Mouse (Mus musculus) cerebellum, adult 2 months (tissue): ENCODE measurements at regions not wholly inside any gene's neighbourhood (a gene's known extent, or its start where the extent isn't known, plus 50 kb on each side); places are given as distances from the start of the nearest gene placed in this dataset.

Experiments
- DNase-seq, 2 experiments: peaks; one replicate each; pipeline ENCODE4 v3.0.0; 2021
- H3K27ac ChIP-seq: fragments of 200-500 bp; 2 replicates; pipeline ENCODE4 v1.5.1; 2012; ENCODE audit warnings: low read length, control low read depth, inconsistent platforms; ENCODE audit not compliant: insufficient read depth
- H3K27me3 ChIP-seq: fragments of 200-500 bp; 2 replicates; pipeline ENCODE4 v1.6.1; 2012; ENCODE audit warnings: inconsistent platforms, mild to moderate bottlenecking, low read length, moderate library complexity; ENCODE audit not compliant: control insufficient read depth, insufficient read depth
- H3K4me1 ChIP-seq: fragments of 200-500 bp; 2 replicates; pipeline ENCODE4 v1.6.1; 2011; ENCODE audit warnings: low read length; ENCODE audit not compliant: control insufficient read depth, insufficient read depth
- H3K4me3 ChIP-seq: fragments of 200-500 bp; replicated peaks from 2 replicates; pipeline ENCODE3; 2011; ENCODE audit warnings: mild to moderate bottlenecking, low read depth, low read length, control low read depth; ENCODE audit not compliant: insufficient read depth
- CTCF ChIP-seq: fragments of 200-500 bp; IDR thresholded peaks from 2 replicates; pipeline ENCODE4 v1.5.1; 2011; ENCODE audit warnings: low read depth, mild to moderate bottlenecking, control low read depth, low read length, moderate library complexity, borderline replicate concordance; ENCODE audit not compliant: insufficient read depth
- POLR2A ChIP-seq: fragments of 200-500 bp; IDR thresholded peaks from 2 replicates; pipeline ENCODE4 v1.6.1; 2011; ENCODE audit warnings: low read length, control low read depth, borderline replicate concordance; ENCODE audit not compliant: insufficient read depth
- WGBS: fragments of 180-500 bp; shearing (Covaris S2); methylation state at CpG from one replicate; pipeline ENCODE4 v1.1.7; 2018; 5-methylcytosine and 5-hydroxymethylcytosine counted together

DNA sequence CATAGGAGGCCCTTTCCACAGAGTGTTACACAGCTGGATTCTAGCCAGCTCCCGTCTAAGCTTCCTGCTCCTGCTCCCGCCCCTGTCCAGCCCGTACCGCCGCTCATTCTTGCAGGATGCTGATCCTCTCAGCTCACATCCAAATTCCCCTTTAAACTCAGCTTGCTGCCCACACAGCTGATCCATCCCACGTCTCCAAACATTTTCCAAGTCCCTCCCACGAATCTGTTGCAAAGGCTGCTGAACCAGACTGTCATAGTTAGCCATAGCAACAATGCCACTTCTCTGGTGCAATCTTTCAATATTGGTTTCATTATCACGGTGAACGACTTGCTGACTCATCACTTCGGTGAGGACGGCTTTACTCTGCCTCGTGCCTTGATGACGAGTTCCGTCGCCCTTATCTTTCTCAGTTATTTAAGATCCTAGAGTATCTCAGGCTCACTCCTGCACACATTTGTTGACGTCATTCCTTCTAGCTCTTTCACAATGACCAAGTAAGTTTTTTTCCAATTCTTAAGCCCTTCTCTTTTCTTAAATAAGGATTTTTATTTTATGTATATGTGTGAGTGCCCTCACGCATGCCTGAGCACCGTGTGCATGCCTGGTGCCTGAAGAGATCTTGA, 420.0 kb downstream of the Adamts20 start:
- 39% methylated on average over 18 of the region's 18 CpGs for WGBS

DNA sequence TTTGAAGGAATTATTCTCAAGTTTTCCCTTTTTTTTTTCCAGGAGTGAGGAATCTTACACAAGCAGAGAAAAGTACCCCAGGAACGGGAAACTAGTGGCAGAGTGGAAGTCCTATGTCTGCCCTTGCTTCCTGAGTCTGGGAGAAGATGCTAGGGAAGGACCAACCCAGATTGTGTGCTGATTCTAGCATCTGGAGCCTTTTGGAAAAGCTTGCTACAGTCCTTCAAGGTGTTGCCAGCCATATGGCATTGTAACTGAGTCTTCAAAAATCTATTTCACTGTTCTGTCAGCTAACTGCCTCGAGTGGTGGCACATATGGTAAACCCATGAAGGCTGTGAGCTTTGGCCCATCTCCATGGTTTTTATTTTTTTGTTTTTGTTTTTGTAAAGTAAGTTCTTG, 432.3 kb downstream of the Adamts20 start:
- TF ChIP-seq CTCF (no peak), POLR2A (no peak)
- Histone ChIP-seq H3K27me3 (no peaks in the 10 kb centered on the region), H3K4me3 (no peak overlapping the region), H3K4me1 (no peaks in the 10 kb centered on the region), H3K27ac (no peak overlapping the region)
- no peak for DNase-seq
- WGBS, result 50% methylated on average over 2 of the region's 2 CpGs

More for the DNA sequence above, 420.0 kb downstream of the Adamts20 start:
- H3K27ac ChIP-seq, result no peak overlapping the region
- TF ChIP-seq CTCF (no peak), POLR2A (no peak)
- no peak overlapping the region for H3K4me3 ChIP-seq
- no peak for DNase-seq
- no peaks in the 10 kb centered on the region for H3K27me3 ChIP-seq
- no peaks in the 10 kb centered on the region for H3K4me1 ChIP-seq

DNA sequence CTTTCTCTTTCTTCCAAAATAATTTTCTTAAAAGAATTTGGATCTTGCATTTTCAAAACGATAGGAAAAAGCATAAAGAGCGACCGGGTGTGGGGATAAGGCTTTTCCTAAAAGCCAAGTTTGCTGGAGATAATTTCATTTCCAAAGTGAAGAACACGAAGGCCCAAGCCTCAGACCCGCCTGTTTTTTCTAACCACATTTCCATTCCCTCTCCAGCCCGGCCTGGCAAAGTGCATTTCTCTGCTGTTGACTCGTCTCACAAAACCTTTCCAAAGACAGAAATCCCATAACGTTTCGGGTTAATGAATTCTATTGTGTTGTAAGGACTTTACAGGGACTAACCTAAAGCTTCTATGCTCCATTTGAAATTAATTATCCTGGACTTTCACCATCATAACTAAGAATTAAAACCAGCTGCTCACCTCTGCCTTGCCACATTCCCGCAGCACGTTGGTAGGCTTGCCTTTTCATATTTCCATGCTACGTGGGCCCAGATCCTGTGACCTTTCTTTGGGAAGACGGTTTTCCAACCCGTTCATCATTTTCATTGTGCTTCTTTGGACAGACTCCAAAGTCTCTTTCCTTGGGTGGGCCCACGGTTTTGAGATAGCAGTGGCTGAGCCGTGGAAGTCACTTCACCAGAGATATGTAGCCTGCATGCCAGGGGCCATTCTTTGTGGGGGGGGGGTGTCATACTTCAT, 430.5 kb upstream of the Prickle1 start:
- no peaks in the 10 kb centered on the region for H3K4me1 ChIP-seq
- WGBS, result 59% methylated on average over 16 of the region's 16 CpGs

DNA sequence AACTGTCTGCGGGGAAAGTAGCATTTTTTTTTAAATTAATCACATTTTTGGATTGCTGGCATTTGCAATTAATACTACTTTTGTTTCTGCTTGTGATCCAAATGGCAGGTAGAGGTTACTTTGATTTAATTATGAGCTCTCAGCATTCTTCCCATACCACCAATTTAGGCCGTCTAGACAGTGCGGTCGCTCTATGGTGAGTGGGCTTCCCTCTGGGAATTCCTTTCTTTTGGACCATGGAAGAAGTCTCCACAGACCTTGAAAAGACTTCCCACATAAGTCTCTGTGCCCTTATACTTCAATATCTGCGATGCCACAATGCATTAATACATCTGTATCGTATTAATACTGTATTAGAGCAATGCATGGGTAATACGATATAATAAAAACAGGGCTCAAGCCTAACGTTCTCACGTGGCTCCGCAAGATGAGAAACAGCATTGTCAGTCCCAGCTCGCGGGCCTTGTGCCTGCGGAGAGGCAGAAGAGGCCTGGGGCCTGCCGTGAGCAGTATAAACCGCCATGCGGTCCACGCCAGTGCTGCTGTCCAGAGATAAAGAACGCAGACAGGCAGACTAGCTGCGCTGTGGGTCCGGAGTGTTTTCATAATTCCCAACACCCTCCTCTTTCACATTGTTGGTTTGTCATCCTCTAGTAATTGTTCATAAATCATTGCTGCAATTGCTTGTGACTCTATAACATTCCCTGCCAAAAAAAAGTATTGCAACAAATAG, 429.7 kb upstream of the Prickle1 start:
- Histone ChIP-seq H3K27ac (no peak overlapping the region), H3K4me1 (no peaks in the 10 kb centered on the region), H3K4me3 (no peak overlapping the region), H3K27me3 (no peaks in the 10 kb centered on the region)
- 89% methylated on average over 20 of the region's 20 CpGs for WGBS
- TF ChIP-seq CTCF (no peak), POLR2A (no peak)
- no peak for DNase-seq

More for the DNA sequence above, 430.5 kb upstream of the Prickle1 start:
- no peaks in the 10 kb centered on the region for H3K27me3 ChIP-seq
- DNase-seq, result no peak
- H3K4me3 ChIP-seq, result no peak overlapping the region
- TF ChIP-seq CTCF, result no peak
- TF ChIP-seq POLR2A, result no peak
- no peak overlapping the region for H3K27ac ChIP-seq

DNA sequence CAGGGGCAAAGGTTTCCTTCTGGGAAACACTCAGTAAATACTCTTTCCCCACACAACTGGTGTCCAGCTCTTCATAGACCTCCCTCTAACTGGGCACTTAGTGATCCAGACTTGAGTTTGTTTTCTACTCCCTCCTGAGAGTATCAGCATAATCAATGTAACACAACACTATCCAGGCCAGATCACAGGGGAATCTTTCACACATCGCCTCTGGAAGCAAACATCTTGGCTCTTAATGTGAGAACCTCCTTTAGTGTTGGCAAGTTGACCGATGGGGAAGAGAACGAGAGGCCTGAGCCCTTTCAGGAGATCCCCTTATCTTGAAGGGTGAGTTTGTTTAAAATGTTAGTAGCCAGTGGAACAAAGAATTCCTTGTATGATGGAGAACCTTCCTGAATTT, 429.1 kb upstream of the Prickle1 start:
- DNase-seq, result no peak
- Histone ChIP-seq H3K27me3 (no peaks in the 10 kb centered on the region), H3K27ac (no peak overlapping the region), H3K4me1 (no peaks in the 10 kb centered on the region), H3K4me3 (no peak overlapping the region)
- TF ChIP-seq CTCF (no peak), POLR2A (no peak)
- 80% methylated on average over 3 of the region's 3 CpGs for WGBS

DNA sequence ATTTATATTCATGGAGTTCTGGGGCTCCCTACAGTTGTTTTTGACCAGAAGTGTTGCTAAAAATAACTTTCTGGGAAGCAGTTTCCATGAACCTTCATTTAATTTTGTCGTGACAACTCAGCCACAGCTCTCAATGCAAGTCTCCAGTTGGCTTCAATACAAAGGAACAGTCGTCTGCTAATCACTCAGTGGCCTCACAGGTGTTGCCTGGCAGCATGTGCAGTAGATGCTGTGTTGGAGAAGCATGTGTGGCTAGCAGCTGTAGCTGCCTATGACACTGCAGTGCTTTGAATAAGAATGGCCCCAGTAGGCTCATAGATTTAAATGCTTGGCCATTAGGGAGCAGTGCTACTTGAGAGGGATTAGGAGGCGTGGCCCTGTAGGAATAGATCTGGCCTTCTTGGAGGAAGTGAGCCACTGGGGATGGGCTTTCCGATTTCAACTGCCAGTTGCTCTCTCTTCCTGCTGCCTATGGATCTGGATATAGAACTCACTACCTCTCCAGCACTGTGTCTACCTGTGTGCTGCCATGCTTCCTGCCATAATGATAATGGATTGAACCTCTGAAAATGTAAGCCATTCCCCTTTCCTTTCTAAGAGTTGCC, 428.5 kb upstream of the Prickle1 start:
- TF ChIP-seq POLR2A (no peak), CTCF (no peak)
- Histone ChIP-seq H3K4me1 (no peaks in the 10 kb centered on the region), H3K4me3 (no peak overlapping the region), H3K27ac (no peak overlapping the region), H3K27me3 (no peaks in the 10 kb centered on the region)
- WGBS, result 42% methylated on average over 4 of the region's 4 CpGs
- DNase-seq, result no peak

DNA sequence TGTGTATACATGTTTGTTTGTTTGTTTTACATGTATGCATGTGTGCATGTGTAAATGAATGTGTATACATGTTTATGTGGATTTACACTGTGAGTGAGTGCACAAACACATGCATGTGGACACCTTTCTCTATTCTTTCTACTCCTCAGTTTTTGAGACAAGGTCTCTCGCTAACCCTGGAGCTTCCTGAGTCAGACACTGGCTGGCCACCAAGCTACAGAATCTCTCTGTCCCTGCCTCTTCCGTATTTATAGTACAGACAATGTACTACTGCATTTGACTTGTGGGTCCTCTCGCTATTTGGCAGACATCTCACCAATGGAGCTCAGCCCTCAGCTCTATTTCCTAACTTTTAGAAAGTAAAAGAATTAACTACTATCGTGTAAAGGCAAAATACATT, 427.8 kb upstream of the Prickle1 start:
- 79% methylated on average over 4 of the region's 4 CpGs for WGBS
- TF ChIP-seq POLR2A, result no peak
- TF ChIP-seq CTCF, result no peak

DNA sequence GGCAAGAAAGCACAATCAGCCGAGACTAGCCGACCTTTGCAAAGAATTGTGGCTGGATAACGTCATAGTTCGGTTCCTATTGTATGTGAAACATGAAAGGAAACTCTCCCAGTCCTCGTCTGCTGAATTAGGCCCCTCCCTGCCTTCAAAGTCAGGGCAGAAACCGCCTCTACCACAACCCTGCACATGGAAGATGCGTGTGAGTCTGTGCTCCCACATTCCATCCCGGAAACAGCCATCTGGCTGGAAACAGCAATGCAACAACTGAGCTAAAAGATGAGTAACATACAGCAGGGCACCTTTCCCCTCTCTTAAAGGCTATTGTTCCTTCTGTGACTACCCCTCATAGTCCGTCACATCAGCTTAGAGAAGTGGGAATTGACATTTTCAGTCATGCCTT, 422.1 kb upstream of the Prickle1 start:
- Histone ChIP-seq H3K27me3 (no peaks in the 10 kb centered on the region), H3K27ac (no peak overlapping the region), H3K4me3 (no peak overlapping the region), H3K4me1 (no peaks in the 10 kb centered on the region)
- DNase-seq, result no peak
- TF ChIP-seq POLR2A (no peak), CTCF (no peak)
- WGBS, result 62% methylated on average over 9 of the region's 9 CpGs

More for the DNA sequence above, 427.8 kb upstream of the Prickle1 start:
- Histone ChIP-seq H3K4me1 (no peaks in the 10 kb centered on the region), H3K27me3 (no peaks in the 10 kb centered on the region), H3K27ac (no peak overlapping the region), H3K4me3 (no peak overlapping the region)
- DNase-seq, result no peak
